Mouse (Mus musculus) small intestine, adult 2 months (tissue): ENCODE results near the gene Dgkg.

Experiments used
- CTCF ChIP-seq: fragments of 200-500 bp; IDR thresholded peaks from 2 replicates; pipeline ENCODE4 v1.5.1; 2012; ENCODE audit warnings: low read depth, mild to moderate bottlenecking, control low read depth, inconsistent platforms, low read length, moderate library complexity, mixed read lengths; ENCODE audit not compliant: insufficient replicate concordance, insufficient read length; ENCODE audit errors: extremely low read depth
- POLR2A ChIP-seq: fragments of 200-500 bp; IDR thresholded peaks from 2 replicates; pipeline ENCODE4 v1.6.1; 2012; ENCODE audit warnings: low read depth, mild to moderate bottlenecking, control low read depth, inconsistent platforms, low read length, moderate library complexity

DNA sequence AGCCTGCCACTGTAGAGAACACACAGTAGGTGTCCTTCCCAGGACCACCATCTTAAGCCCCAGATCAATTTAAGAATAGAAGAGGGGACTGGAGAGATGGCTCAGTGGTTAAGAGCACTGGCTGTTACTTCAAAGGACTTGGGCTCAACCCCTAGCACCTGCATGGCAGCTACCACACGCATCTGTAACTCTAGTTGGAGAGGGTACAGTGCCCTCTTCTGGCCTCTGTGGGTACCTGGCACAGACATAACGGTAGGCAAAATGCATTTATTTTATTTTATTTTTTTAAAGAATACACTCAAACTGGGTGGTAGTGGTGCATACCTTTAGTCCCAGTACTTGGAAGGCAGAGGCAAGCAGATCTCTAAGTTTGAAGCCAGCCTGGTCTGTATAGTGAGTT, 102.0 kb downstream of the Dgkg start:
- no peak for TF ChIP-seq POLR2A
- peak; percentile 36; the same call in 1 of the 2 replicates for TF ChIP-seq CTCF
